Mouse (Mus musculus) lung, embryonic 14.5 days (tissue): ENCODE measurements around the gene Acsl6. TPM values are rescaled to one million over a fixed set of nuclear protein-coding genes. Genes with fewer than 3 reads are reported as not detected.
"Not testable (repeated sequence)": the region's sequence is repeated elsewhere in the genome, so short reads cannot be mapped to it uniquely, and the experiment has no call there.

Source experiments
- ATAC-seq: fragments of 200-750 bp; cut with Nextera tagmentation; 2 replicates; pipeline ENCODE4 v1.8.0; 2017; ENCODE audit warnings: mild to moderate bottlenecking, moderate TSS enrichment, moderate library complexity; ENCODE audit not compliant: insufficient read depth
- DNase-seq: peaks from one replicate; pipeline ENCODE4 v3.0.0-alpha.2; 2015
- H3K27ac ChIP-seq: fragments of 300-500 bp; sonication (generic); 2 replicates; pipeline ENCODE4 v1.5.1; 2014; ENCODE audit warnings: low read depth, mild to moderate bottlenecking, moderate library complexity
- H3K27me3 ChIP-seq: fragments of 300-500 bp; sonication (generic); 2 replicates; pipeline ENCODE4 v1.6.1; 2014; ENCODE audit warnings: low read length, control low read depth; ENCODE audit not compliant: insufficient read depth
- H3K36me3 ChIP-seq: fragments of 300-500 bp; sonication (generic); 2 replicates; pipeline ENCODE4 v1.6.1; 2014; ENCODE audit warnings: control low read depth; ENCODE audit not compliant: insufficient read depth
- H3K4me1 ChIP-seq: fragments of 300-500 bp; sonication (generic); 2 replicates; pipeline ENCODE4 v1.6.1; 2014; ENCODE audit warnings: antibody characterized with exemption, control low read depth; ENCODE audit not compliant: insufficient read depth
- H3K4me2 ChIP-seq: fragments of 300-500 bp; sonication (generic); 2 replicates; pipeline ENCODE4 v1.6.1; 2014; ENCODE audit warnings: mild to moderate bottlenecking
- H3K4me3 ChIP-seq: fragments of 300-500 bp; sonication (generic); 2 replicates; pipeline ENCODE4 v1.5.1; 2014; ENCODE audit warnings: low read depth, low read length
- H3K9ac ChIP-seq: fragments of 300-500 bp; sonication (generic); 2 replicates; pipeline ENCODE4 v1.6.1; 2014
- H3K9me3 ChIP-seq: fragments of 300-500 bp; sonication (generic); 2 replicates; pipeline ENCODE4 v1.6.1; 2016; ENCODE audit warnings: low read depth, low read length, control low read depth
- CTCF ChIP-seq: IDR thresholded peaks from 2 replicates; pipeline ENCODE4 v1.5.1; 2016; ENCODE audit warnings: antibody characterized with exemption, low read depth
- WGBS: fragments of 180-500 bp; shearing (Covaris S2); extraction: QIAGEN DNeasy Blood & Tissue Kit; methylation state at CpG from one replicate; pipeline ENCODE4 v1.1.7; 2014; 5-methylcytosine and 5-hydroxymethylcytosine counted together
- polyA plus RNA-seq: library from polyadenylated mRNA; unstranded; fragments of >200 nt; fragmentation: Nextera tagmentation; extraction: Ambion mirVana; gene quantifications from 2 replicates; pipeline ENCODE4 v1.2.1, GENCODE M21; 2014

Gene Acsl6
- polyA plus RNA-seq, 1 experiment from 2014 or later: 0.67 TPM

DNA sequence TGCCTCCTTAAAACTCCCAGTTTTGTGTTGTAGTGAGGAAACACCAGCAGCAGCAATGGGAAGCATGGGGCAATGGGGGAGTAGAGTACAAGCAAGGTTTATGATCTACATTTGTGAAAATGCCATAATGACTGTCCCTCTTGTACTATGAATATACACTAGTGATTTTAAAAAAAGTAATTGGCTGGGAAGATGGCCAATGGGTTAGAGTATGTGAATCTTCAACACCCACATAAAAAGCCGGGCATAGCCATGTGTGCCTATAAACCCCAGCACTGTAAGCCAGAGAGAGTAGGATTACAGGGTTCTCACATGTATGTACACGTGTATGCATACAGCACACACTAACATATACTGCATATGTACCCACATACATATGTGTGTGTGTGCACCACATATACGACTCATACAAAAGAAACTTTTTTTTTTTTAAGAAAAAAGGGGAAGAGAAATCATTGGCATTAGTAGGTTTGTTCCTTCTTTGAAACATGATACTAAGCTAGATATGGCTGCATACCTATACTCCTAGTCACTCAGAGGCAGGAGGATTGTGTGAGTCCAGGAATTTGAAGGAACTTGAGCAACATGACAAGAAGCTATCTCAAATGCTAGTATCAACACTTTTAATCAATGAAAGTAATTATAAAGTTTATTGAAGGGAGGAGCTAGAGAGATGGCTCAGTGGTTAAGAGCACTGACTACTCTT, 34.3 kb upstream of the Acsl6 start:
- no peak overlapping the region for H3K4me2 ChIP-seq
- 79% methylated on average over 3 of the region's 3 CpGs for WGBS

DNA sequence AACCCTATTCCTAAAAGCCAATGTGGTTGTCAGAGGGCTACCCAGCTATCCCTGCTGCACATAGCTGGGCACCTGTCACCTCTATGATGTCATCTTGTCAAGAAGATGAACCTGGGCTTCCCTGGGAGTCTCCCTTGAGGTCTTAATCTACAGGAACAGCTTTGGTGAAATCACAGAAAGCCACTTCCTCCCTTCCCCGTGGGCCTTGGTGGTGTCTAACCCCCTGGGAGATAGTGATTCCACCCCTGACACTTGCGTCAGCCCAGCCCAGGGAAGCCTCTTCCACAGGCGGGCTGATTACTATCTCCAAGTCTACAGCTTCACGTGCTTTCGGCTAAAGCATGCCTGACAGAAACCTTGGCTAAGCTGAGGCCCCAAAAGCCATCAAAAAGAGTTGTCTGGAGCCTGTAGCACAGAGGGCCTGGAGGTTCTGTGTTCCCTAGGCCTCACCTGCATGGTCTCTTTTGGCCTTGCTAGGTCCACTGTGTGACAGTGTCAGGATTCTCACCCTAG, 32.1 kb upstream of the Acsl6 start:
- no peaks in the 10 kb centered on the region for H3K9me3 ChIP-seq
- no peak overlapping the region for H3K9ac ChIP-seq
- DNase-seq (no peak), ATAC-seq (no peak)
- no peak overlapping the region for H3K4me3 ChIP-seq
- H3K27ac ChIP-seq: no peak overlapping the region
- 72% methylated on average over 5 of the region's 5 CpGs for WGBS
- TF ChIP-seq CTCF: no peak
- no peaks in the 10 kb centered on the region for H3K4me1 ChIP-seq
- H3K36me3 ChIP-seq: no peaks in the 10 kb centered on the region
- no peak overlapping the region for H3K4me2 ChIP-seq
- H3K27me3 ChIP-seq: no peaks in the 10 kb centered on the region

More for the DNA sequence above, 34.3 kb upstream of the Acsl6 start:
- Histone ChIP-seq H3K9me3 (no peaks in the 10 kb centered on the region), H3K27me3 (no peaks in the 10 kb centered on the region), H3K4me1 (no peaks in the 10 kb centered on the region), H3K27ac (no peak overlapping the region), H3K4me3 (no peak overlapping the region), H3K36me3 (no peaks in the 10 kb centered on the region), H3K9ac (no peak overlapping the region)
- no peak for ATAC-seq
- TF ChIP-seq CTCF: no peak
- no peak for DNase-seq

- 76% methylated on average over 8 of the region's 8 CpGs for WGBS
- H3K9me3 ChIP-seq: no peaks in the 10 kb centered on the region
- no peak overlapping the region for H3K27ac ChIP-seq
- DNase-seq (no peak), ATAC-seq (no peak)
- no peak overlapping the region for H3K4me3 ChIP-seq
- no peaks in the 10 kb centered on the region for H3K4me1 ChIP-seq
- no peak overlapping the region for H3K4me2 ChIP-seq
- TF ChIP-seq CTCF: no peak
- H3K9ac ChIP-seq: no peak overlapping the region
- no peaks in the 10 kb centered on the region for H3K36me3 ChIP-seq
- H3K27me3 ChIP-seq: no peaks in the 10 kb centered on the region
Observed at GRCm38 (mm10) chr11:54287821-54288453, 15.7 kb upstream of the Acsl6 start.

- ATAC-seq (no peak), DNase-seq (no peak)
- no peaks in the 10 kb centered on the region for H3K9me3 ChIP-seq
- no peak overlapping the region for H3K27ac ChIP-seq
- no peak overlapping the region for H3K9ac ChIP-seq
- 71% methylated on average over 2 of the region's 2 CpGs for WGBS
- TF ChIP-seq CTCF: no peak
- H3K36me3 ChIP-seq: no peaks in the 10 kb centered on the region
- no peaks in the 10 kb centered on the region for H3K4me1 ChIP-seq
- no peaks in the 10 kb centered on the region for H3K27me3 ChIP-seq
- H3K4me3 ChIP-seq: no peak overlapping the region
- H3K4me2 ChIP-seq: no peak overlapping the region
Observed at GRCm38 (mm10) chr11:54292163-54292562, 11.4 kb upstream of the Acsl6 start.

GRCm38 (mm10) chr11:54293980-54294807, 9.4 kb upstream of the Acsl6 start:
- no peak for TF ChIP-seq CTCF
- no peak for DNase-seq
- Histone ChIP-seq H3K4me3 (no peak overlapping the region), H3K9ac (no peak overlapping the region), H3K36me3 (no peaks in the 10 kb centered on the region), H3K9me3 (no peaks in the 10 kb centered on the region), H3K27me3 (no peaks in the 10 kb centered on the region), H3K4me1 (no peaks in the 10 kb centered on the region), H3K27ac (no peak overlapping the region), H3K4me2 (no peak overlapping the region)
- WGBS: 41% methylated on average over 12 of the region's 12 CpGs
- ATAC-seq: no peak

- H3K9me3 ChIP-seq: no peaks in the 10 kb centered on the region
- TF ChIP-seq CTCF: no peak
- H3K27me3 ChIP-seq: no peaks in the 10 kb centered on the region
- WGBS: 73% methylated on average over 4 of the region's 4 CpGs
- H3K36me3 ChIP-seq: no peaks in the 10 kb centered on the region
- ATAC-seq: no peak
- H3K4me3 ChIP-seq: no peak overlapping the region
- no peak overlapping the region for H3K27ac ChIP-seq
- H3K4me2 ChIP-seq: no peak overlapping the region
- no peak for DNase-seq
- no peaks in the 10 kb centered on the region for H3K4me1 ChIP-seq
- H3K9ac ChIP-seq: no peak overlapping the region
Observed at GRCm38 (mm10) chr11:54295971-54296370, 7.6 kb upstream of the Acsl6 start.

GRCm38 (mm10) chr11:54296734-54297133, 6.9 kb upstream of the Acsl6 start:
- H3K4me1 ChIP-seq: no peaks in the 10 kb centered on the region
- H3K4me3 ChIP-seq: no peak overlapping the region
- no peaks in the 10 kb centered on the region for H3K36me3 ChIP-seq
- H3K4me2 ChIP-seq: no peak overlapping the region
- TF ChIP-seq CTCF: no peak
- 85% methylated on average over 1 of the region's 1 CpGs for WGBS
- H3K9me3 ChIP-seq: no peaks in the 10 kb centered on the region
- no peaks in the 10 kb centered on the region for H3K27me3 ChIP-seq
- H3K27ac ChIP-seq: no peak overlapping the region
- H3K9ac ChIP-seq: no peak overlapping the region
- ATAC-seq (no peak), DNase-seq (no peak)

DNA sequence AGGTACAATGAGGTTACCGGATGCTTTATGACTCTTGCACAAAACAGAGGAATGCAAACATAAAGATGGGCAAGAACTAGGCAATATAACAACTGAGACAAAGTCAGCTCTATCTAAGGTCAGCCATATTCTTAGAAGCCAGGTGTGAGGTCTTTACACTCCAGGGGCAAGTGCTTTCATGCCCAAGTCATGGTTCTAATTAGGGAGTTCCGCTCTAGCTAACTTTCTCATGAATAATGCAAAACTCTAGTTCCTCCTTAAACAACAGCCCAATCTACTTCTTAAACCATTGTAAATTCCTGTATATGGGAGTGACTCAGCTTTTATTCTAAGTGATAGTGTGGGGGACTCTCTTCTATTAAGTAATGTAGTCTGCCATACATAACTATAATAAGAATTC, 6.1 kb upstream of the Acsl6 start:
- ATAC-seq, H3K4me1 ChIP-seq, H3K4me3 ChIP-seq, DNase-seq, H3K9me3 ChIP-seq, H3K4me2 ChIP-seq, H3K27me3 ChIP-seq, H3K27ac ChIP-seq, H3K9ac ChIP-seq, H3K36me3 ChIP-seq: not testable (repeated sequence)
- 94% methylated on average over 2 of the region's 2 CpGs for WGBS
